Mouse (Mus musculus): ENCODE measurements around the gene Kirrel. TPM values are rescaled to one million over a fixed set of nuclear protein-coding genes. Genes with fewer than 3 reads are reported as not detected.

Kirrel gene
- polyA plus RNA-seq, 1 experiment from 2014 or later = 19.6 TPM

DNA sequence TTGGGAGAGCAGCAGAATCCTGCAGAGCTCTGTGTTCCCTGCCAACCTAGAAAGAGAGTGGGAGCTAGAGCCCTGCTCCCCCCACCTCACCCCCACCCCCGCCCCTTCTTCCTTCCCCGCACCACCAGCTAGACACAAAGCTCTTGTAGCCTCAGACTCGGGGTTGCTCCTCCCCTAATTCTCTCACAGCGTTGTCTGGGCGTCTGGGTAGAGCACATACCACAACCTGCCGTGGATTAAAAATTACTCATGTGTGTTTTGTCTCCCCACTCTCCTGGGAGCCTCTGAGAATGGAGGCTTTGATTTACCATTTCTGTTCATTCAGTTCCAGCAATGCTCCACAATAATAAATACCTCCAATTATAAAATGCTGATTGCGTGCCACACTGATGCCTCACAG is 72.2 kb downstream of the Kirrel start:
- peaks cover 38% of the 10 kb centered on the region for H3K4me1 ChIP-seq
- H3K36me3 ChIP-seq = no peaks in the 10 kb centered on the region; the same call in 1 of the 2 replicates
- H3K9ac ChIP-seq = no peak overlapping the region
- H3K4me2 ChIP-seq (replicated peaks) = no peak overlapping the region
- no peak overlapping the region for H3K4me3 ChIP-seq (replicated peaks)
- WGBS = 14% methylated on average over 6 of the region's 7 CpGs
- no peaks in the 10 kb centered on the region for H3K27me3 ChIP-seq
- peak overlapping the region; percentile 48; the same call in 1 of the 2 replicates for H3K27ac ChIP-seq (replicated peaks)
- H3K9me3 ChIP-seq (replicated peaks) = no peaks in the 10 kb centered on the region
- ATAC-seq (ENCODE audit: insufficient number of reproducible peaks, low FRiP score, low TSS enrichment, low read depth) = no peak

GRCm38 (mm10) chr3:87100911-87101310 is 73.6 kb downstream of the Kirrel start:
- Histone ChIP-seq H3K4me2 (replicated peaks) (no peak overlapping the region), H3K4me3 (replicated peaks) (no peak overlapping the region), H3K4me1 (peaks cover 38% of the 10 kb centered on the region), H3K9me3 (replicated peaks) (no peaks in the 10 kb centered on the region), H3K27ac (replicated peaks) (no peak overlapping the region), H3K9ac (no peak overlapping the region), H3K36me3 (no peaks in the 10 kb centered on the region; the same call in 1 of the 2 replicates), H3K27me3 (no peaks in the 10 kb centered on the region)
- no peak for ATAC-seq (ENCODE audit: insufficient number of reproducible peaks, low FRiP score, low TSS enrichment, low read depth)
- 66% methylated on average over 4 of the region's 4 CpGs for WGBS

- Histone ChIP-seq H3K4me1 (peaks cover 37% of the 10 kb centered on the region), H3K27me3 (no peaks in the 10 kb centered on the region), H3K9ac (no peak overlapping the region), H3K36me3 (no peaks in the 10 kb centered on the region; the same call in 1 of the 2 replicates), H3K9me3 (replicated peaks) (no peaks in the 10 kb centered on the region), H3K4me3 (replicated peaks) (no peak overlapping the region), H3K27ac (replicated peaks) (no peak overlapping the region), H3K4me2 (replicated peaks) (no peak overlapping the region)
- 68% methylated on average over 19 of the region's 19 CpGs for WGBS
- no peak; the same call in 1 of the 2 replicates for ATAC-seq (ENCODE audit: insufficient number of reproducible peaks, low FRiP score, low TSS enrichment, low read depth)
Measured at GRCm38 (mm10) chr3:87097969-87098946, 76.3 kb downstream of the Kirrel start.

GRCm38 (mm10) chr3:87097205-87097604 is 77.3 kb downstream of the Kirrel start:
- no peak for ATAC-seq (ENCODE audit: insufficient number of reproducible peaks, low FRiP score, low TSS enrichment, low read depth)
- Histone ChIP-seq H3K4me3 (replicated peaks) (no peak overlapping the region), H3K27me3 (no peaks in the 10 kb centered on the region), H3K4me1 (peaks cover 28% of the 10 kb centered on the region), H3K4me2 (replicated peaks) (no peak overlapping the region), H3K27ac (replicated peaks) (no peak overlapping the region; the same call in 1 of the 2 replicates), H3K9ac (no peak overlapping the region), H3K9me3 (replicated peaks) (no peaks in the 10 kb centered on the region), H3K36me3 (peaks cover 7% of the 10 kb centered on the region; the same call in 1 of the 2 replicates)
- 91% methylated on average over 9 of the region's 9 CpGs for WGBS

GRCm38 (mm10) chr3:87093718-87094117 is 80.8 kb downstream of the Kirrel start:
- Histone ChIP-seq H3K4me3 (replicated peaks) (no peak overlapping the region), H3K36me3 (peaks cover 16% of the 10 kb centered on the region; the same call in 1 of the 2 replicates), H3K9me3 (replicated peaks) (no peaks in the 10 kb centered on the region), H3K4me2 (replicated peaks) (no peak overlapping the region), H3K9ac (no peak overlapping the region), H3K27me3 (no peaks in the 10 kb centered on the region), H3K27ac (replicated peaks) (no peak overlapping the region), H3K4me1 (peaks cover 8% of the 10 kb centered on the region; the same call in 1 of the 2 replicates)
- WGBS = 60% methylated on average over 6 of the region's 6 CpGs
- no peak for ATAC-seq (ENCODE audit: insufficient number of reproducible peaks, low FRiP score, low TSS enrichment, low read depth)

GRCm38 (mm10) chr3:87089694-87090565 is 84.6 kb downstream of the Kirrel start:
- no peak overlapping the region for H3K4me3 ChIP-seq (replicated peaks)
- H3K36me3 ChIP-seq = peaks cover 48% of the 10 kb centered on the region
- peaks cover 8% of the 10 kb centered on the region; the same call in 1 of the 2 replicates for H3K4me1 ChIP-seq
- H3K27me3 ChIP-seq = no peaks in the 10 kb centered on the region
- no peak overlapping the region for H3K9ac ChIP-seq
- WGBS = 72% methylated on average over 13 of the region's 13 CpGs
- no peaks in the 10 kb centered on the region for H3K9me3 ChIP-seq (replicated peaks)
- peak; percentile 64; the same call in 1 of the 2 replicates for ATAC-seq (ENCODE audit: insufficient number of reproducible peaks, low FRiP score, low TSS enrichment, low read depth)
- H3K27ac ChIP-seq (replicated peaks) = no peak overlapping the region
- H3K4me2 ChIP-seq (replicated peaks) = no peak overlapping the region

DNA sequence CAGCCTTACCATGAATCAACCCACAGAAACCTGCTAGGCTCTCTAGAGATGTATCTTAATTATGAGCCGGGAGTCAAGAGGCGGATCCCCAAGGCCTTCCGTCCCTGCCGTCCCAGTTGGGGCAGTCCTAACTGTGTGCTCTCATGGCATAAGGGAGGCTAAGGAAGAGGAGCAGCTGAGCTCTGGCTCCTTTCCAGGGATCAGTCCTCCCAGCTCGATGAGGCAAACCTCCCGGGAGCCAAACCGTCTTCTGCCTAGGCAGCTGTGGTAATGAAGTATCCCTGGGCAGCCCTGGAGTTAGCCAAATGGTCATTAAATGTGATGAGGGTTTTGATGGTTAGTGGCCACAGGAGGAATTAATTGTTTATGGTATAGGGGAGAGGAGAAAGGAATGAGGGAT is 87.4 kb downstream of the Kirrel start:
- Histone ChIP-seq H3K27ac (replicated peaks) (no peak overlapping the region), H3K9ac (no peak overlapping the region), H3K4me3 (replicated peaks) (no peak overlapping the region), H3K36me3 (peaks cover 68% of the 10 kb centered on the region), H3K4me1 (no peaks in the 10 kb centered on the region), H3K4me2 (replicated peaks) (no peak overlapping the region), H3K27me3 (no peaks in the 10 kb centered on the region), H3K9me3 (replicated peaks) (no peaks in the 10 kb centered on the region)
- 72% methylated on average over 7 of the region's 7 CpGs for WGBS
- peak; percentile 22; the same call in 1 of the 2 replicates for ATAC-seq (ENCODE audit: insufficient number of reproducible peaks, low FRiP score, low TSS enrichment, low read depth)

DNA sequence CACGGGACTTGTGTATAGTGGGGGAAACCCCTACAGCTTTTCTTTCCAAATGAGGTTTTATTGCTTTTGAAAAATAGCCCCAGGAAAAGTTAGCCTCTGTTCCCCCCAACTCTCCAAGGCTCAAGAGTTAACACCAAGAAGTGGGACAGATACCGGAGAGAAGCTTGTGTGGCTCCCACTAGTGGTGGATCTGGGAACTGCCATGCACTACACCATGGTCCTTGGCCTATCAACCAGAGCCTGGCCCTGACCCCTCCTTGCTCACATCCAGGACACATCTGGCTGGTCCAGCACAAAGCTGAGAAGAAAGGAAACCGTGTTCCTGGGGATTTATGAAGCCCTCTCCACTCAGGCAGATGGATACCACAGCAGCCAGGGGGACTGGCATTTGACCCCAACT is 92.3 kb downstream of the Kirrel start:
- no peaks in the 10 kb centered on the region for H3K9me3 ChIP-seq (replicated peaks)
- H3K9ac ChIP-seq = no peak overlapping the region
- 60% methylated on average over 3 of the region's 3 CpGs for WGBS
- H3K4me1 ChIP-seq = no peaks in the 10 kb centered on the region
- ATAC-seq (ENCODE audit: insufficient number of reproducible peaks, low FRiP score, low TSS enrichment, low read depth) = no peak
- H3K36me3 ChIP-seq = peaks cover 71% of the 10 kb centered on the region
- H3K4me2 ChIP-seq (replicated peaks) = no peak overlapping the region
- no peak overlapping the region for H3K27ac ChIP-seq (replicated peaks)
- H3K4me3 ChIP-seq (replicated peaks) = no peak overlapping the region
- no peaks in the 10 kb centered on the region for H3K27me3 ChIP-seq

GRCm38 (mm10) chr3:87079751-87080150 is 94.8 kb downstream of the Kirrel start:
- Histone ChIP-seq H3K4me3 (replicated peaks) (no peak overlapping the region), H3K4me1 (no peaks in the 10 kb centered on the region), H3K9ac (no peak overlapping the region), H3K27me3 (no peaks in the 10 kb centered on the region), H3K4me2 (replicated peaks) (no peak overlapping the region), H3K36me3 (peaks cover 46% of the 10 kb centered on the region), H3K27ac (replicated peaks) (0 out of 2 replicates have a peak overlapping the region, but pooled peaks have one; percentile 7), H3K9me3 (replicated peaks) (no peaks in the 10 kb centered on the region)
- 81% methylated on average over 4 of the region's 4 CpGs for WGBS
- no peak; the same call in 1 of the 2 replicates for ATAC-seq (ENCODE audit: insufficient number of reproducible peaks, low FRiP score, low TSS enrichment, low read depth)

DNA sequence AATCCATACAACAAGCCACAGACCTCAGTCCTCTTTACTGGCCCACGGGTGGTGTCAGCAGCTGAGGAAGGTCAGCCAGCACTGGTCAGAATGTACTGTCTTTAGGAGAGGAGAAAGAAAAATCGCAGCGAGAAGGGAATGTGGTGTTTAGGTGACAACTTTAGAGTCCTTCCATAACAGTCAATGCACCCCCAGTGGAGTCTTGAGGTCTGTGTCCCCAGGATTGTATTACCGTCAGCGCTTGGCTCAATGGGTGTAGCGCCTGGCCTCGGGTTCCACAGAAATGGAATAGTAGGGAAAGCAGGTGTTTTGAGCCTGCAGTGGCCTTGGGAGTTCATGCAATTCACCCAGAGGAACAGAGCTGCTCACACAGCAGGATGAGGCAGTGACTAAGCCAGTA is 95.2 kb downstream of the Kirrel start:
- Histone ChIP-seq H3K27ac (replicated peaks) (no peak overlapping the region), H3K9me3 (replicated peaks) (no peaks in the 10 kb centered on the region), H3K27me3 (no peaks in the 10 kb centered on the region), H3K4me2 (replicated peaks) (no peak overlapping the region), H3K4me1 (no peaks in the 10 kb centered on the region), H3K9ac (no peak overlapping the region), H3K4me3 (replicated peaks) (no peak overlapping the region), H3K36me3 (peaks cover 42% of the 10 kb centered on the region)
- ATAC-seq (ENCODE audit: insufficient number of reproducible peaks, low FRiP score, low TSS enrichment, low read depth) = no peak
- 87% methylated on average over 7 of the region's 7 CpGs for WGBS

GRCm38 (mm10) chr3:87077681-87078080 is 96.9 kb downstream of the Kirrel start:
- no peak overlapping the region for H3K27ac ChIP-seq (replicated peaks)
- peaks cover 25% of the 10 kb centered on the region for H3K36me3 ChIP-seq
- H3K4me2 ChIP-seq (replicated peaks) = no peak overlapping the region
- ATAC-seq (ENCODE audit: insufficient number of reproducible peaks, low FRiP score, low TSS enrichment, low read depth) = no peak
- 39% methylated on average over 9 of the region's 9 CpGs for WGBS
- H3K27me3 ChIP-seq = no peaks in the 10 kb centered on the region
- H3K4me1 ChIP-seq = peaks cover 6% of the 10 kb centered on the region
- no peak overlapping the region for H3K9ac ChIP-seq
- no peaks in the 10 kb centered on the region for H3K9me3 ChIP-seq (replicated peaks)
- no peak overlapping the region for H3K4me3 ChIP-seq (replicated peaks)

All from embryonic facial prominence, embryonic 15.5 days (tissue).